Mouse (Mus musculus) thymus, postnatal 10 days (tissue): Measurements from ENCODE around the gene Igbp1b.

Experiments
- DNase-seq, 2 experiments: peaks; one replicate each; pipeline ENCODE4 v3.0.0; 2021; ENCODE audit warnings: low spot score in 2 of 2

Gene Igbp1b

DNA sequence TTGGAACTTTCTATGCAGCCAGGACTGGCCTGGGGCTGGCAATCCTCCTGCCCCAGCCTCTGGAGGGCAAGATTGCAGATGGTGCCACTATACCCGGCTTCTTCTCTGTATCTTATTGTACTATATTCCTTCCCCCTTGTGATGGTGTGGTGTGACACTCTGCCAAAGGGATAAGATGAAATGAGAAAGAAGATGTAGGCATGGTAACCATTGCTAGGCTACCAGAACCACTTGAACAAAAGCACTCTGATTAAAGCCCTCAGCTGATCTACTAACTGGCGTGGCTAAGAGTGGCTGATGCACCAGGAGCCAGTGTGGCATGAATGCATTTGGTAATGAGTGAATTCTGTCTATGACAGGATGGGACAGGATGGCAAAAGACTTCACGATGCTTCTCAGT lies at the start of gene Igbp1b:
Gene Igbp1b (minus strand): TSS at position 29 of the 400 bp plus-strand sequence.
- no peak for DNase-seq

GRCm38 (mm10) chr6:138682959-138683358 lies 24.6 kb upstream of the Igbp1b start:
- no peak for DNase-seq

DNA sequence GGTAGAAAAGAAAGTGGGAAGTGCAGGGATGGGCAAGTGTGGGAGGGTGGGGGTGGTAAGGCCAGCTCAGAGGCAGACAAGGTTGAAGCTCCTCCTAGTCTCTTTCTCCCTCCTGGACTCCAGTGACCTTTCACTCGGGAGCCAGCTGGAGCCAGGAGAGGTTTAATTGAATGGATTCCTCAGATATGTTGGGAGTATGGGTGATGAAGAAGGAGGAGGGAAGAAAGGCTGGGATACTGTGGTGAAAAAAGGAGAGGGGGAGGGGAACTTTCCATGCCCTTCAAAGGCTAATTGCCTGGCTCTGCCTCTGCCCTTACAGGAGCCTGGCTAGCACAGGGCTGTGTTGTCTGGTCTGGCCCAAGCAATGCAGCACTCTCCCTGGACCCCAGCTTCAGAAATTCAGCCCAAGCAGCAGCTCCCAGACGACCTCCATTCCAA lies 14.4 kb upstream of the Igbp1b start:
- no peak for DNase-seq

DNA sequence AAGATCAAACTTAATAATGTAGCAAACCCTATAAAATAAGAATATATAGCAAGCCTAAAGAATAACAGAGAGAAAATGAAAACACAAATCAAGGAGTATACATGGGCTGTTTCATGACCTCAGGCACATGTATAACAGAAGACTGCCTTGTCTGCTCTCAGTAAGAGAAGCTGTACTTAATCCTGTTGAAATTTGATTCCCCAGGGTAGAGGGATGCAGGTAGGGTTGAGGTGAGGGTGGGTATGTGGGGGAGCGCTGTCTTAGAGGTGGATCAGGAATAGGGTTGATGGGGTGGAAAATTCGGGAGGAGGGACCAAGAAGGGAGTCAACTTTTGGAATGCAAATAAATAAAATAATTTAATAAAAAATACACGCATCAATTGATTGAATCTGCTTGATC lies 7.1 kb upstream of the Igbp1b start:
- no peak for DNase-seq

- DNase-seq = no peak
Observed at GRCm38 (mm10) chr6:138645604-138646003, 12.7 kb downstream of the Igbp1b start.

- no peak for DNase-seq
Observed at GRCm38 (mm10) chr6:138639351-138639750, 19.0 kb downstream of the Igbp1b start.

- DNase-seq = no peak
Observed at GRCm38 (mm10) chr6:138620786-138621185, 37.6 kb downstream of the Igbp1b start.

DNA sequence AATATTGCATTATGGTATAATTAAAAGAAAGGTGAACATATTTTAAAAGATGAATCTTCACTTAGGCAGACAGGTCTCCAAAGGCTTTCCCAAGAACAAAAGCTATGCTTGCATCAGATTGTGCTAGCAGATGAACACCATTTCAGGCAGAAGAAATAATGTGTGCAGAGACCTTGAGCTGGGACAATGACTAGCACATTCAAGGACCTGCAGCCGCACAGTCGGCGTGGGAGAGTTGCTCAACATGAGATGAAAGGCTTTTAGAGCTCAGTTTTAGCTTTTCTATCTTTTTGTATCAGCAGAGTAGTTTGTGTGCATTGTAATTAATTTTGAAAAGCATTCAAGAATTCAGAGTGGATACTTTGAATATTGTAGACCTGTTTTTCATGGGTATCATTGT lies 39.9 kb downstream of the Igbp1b start:
- DNase-seq = no peak
